Mouse (Mus musculus) erythroblast, embryonic 14.5 days (primary cell): ENCODE results near the gene Glt1d1.

Experiments used
- GATA1 ChIP-seq: IDR thresholded peaks from 2 replicates; pipeline ENCODE4 v1.6.1; 2012; ENCODE audit warnings: low read length, inconsistent platforms, mixed read lengths
- TAL1 ChIP-seq: IDR thresholded peaks from 3 replicates; pipeline ENCODE4 v1.6.1; 2012; ENCODE audit warnings: low read length, inconsistent platforms, mixed read lengths

DNA sequence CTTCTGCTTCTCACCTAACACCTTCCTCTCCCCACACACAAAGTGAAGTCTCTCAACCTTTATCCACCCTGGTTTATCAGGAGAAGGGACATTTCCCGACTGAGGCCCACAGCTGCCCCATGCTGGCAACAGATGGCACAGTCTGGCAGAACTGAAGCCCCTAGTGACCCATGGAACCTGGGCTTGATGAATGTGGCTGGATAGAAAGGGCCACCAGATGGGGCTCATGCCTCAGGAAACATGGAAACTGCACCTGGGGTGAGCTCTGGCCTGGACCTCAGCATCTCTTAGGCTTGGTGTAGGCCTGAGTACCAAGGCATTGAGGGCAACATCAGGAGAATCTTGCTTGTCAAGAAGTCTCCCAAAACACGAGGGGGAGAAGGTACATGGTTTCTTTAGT lies 66.5 kb downstream of the Glt1d1 start:
- TF ChIP-seq GATA1 (no peak), TAL1 (no peak)
